Mouse (Mus musculus) Muller cell, postnatal 12 days (primary cell): ENCODE data around the gene P2rx7.
A peak's percentile ranks its signal among the peaks of the same experiment; 100 is the strongest.

Experiments
- DNase-seq: peaks from one replicate; pipeline ENCODE4 v3.0.0-alpha.2; 2015; ENCODE audit errors: inconsistent ontology term

P2rx7 gene

DNA sequence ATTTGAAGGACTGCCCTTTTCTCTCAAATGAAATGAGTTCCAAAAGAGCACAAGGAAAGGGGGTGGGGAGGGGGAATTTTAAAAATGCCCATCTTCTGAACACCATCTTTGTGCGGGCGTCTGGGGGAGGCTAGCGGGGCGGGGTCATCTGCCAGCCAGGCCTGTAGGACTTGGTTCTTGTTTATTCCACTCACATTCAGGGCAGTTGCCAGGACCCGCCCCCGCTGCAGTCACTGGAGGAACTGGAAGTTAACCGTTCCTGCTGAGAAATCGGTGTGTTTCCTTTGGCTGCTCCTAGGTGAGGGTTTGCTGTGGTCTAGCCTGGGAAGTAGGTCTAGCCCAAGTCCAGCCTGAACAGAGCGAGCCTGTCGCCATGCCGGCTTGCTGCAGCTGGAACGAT lies at the start of gene P2rx7:
Gene P2rx7, plus strand, starts transcription at position 211 of the 400 bp plus-strand sequence.
- DNase-seq: peak; percentile 69

DNA sequence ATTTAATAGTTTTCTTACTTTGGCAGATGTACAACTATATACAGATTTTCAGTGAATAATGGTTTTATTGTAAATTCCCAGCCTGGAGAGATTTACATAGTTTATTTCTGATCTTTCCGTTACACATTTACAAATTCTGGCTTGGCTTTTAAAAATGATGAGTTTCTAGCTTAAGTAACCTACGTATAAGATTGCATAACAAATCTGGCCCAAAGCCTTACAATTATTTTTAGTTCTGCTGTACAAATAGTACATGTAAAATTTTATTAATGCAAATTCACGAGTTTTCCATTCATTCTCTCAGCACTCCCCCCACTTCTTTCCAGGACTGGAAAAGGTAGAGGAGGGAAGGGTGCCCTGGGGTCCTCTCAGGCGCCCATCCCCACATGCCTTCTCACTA lies 48.2 kb upstream of the P2rx7 start:
- DNase-seq: no peak

DNA sequence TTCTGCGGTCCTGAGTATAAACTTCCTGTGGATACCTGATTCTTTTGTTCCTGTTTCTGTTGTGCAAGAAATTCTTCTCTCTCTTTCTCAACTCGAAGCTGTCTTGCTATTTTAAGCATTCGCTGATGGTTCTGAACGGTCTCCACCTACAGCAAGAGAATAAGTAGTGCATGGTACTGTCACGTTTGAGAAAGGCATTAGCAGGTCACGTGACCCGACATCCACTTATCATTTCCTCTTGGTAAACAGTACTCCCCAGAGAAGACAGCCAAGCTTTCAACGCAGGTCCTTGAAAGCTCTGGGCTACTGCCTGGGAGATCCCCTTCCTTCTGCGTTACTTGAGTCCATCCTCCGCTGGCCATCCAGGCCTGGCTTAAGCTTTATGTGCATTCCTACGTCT lies 41.5 kb upstream of the P2rx7 start:
- no peak for DNase-seq

DNA sequence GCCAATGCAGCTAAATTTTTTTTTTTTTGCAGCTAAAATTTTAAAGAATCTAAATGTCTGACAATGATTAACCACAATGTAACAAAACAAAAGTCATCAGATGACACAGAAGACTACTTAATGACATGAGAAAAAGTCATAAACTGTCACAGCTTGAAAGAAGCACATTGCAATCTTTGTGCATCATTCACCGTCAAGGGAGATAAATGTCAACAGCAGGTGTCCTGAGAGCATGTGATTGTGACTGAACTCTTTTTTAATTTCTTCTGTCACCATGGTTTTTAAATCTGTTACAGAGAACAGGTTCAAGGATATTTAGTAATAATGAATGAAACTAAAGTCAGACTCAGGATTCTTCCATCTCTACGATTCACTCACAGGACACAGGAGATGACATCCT lies 38.8 kb upstream of the P2rx7 start:
- DNase-seq: no peak

DNA sequence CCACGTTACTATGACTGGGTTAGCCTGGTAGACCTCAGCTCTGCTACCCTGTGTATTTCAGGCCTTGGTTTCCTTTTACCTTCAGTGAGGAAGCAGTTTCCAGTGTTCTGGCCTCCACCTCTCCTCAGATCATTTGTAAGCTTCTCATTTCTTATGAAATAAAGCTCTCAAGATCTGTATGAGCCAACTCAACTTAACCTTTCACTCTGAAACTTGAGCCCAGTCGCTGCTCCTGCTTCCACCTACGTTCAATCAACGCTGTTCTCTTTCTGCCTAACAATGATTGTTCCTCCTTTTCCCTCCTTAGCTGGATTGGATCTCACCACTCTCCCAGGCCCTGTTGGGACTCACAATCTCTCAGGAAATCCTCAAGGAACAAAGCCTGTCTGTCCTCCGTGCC lies 32.1 kb upstream of the P2rx7 start:
- no peak for DNase-seq

DNA sequence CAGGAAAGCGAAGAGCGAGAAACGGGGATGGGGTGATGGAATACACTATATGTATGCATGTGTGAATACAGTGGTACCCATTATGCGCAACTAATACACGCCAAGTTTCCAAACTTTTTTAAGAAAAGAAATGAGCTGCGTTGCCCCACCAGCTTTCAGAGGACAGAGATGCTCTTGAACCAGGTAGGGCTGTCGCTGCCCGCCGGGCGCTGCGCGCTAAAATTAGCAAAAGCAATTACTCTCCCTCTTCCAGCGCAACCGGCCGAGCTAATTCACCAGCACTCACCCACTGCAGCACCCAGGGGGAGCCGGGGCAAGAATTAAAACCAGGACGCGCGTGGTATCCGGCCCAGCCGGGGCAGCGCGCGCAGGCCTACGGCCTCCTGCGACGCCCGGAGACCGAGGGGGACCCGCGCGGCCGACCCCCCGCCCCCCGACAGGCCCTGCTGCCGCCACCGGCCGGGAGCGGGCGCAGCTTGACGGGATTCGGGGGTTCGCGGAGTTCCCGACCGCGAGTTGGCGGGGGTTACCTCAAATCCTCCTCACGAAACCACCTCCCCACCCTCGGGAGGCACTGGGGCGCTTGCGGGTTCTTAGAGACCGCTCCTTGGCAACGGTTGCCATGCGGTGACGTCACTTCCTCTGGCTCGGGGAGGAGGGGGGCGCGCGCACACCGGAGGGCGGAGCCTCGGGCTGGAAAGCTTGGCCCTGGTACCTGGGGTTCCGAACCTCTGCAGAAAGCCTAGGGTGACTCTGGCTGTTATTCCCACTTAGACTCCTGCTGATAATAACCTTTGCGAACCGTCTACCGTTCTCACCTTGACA lies 29.6 kb upstream of the P2rx7 start, which contains the start of gene Ift81:
Gene Ift81, minus strand, starts transcription at position 611 of the 825 bp plus-strand sequence.
- DNase-seq: peak; percentile 93

DNA sequence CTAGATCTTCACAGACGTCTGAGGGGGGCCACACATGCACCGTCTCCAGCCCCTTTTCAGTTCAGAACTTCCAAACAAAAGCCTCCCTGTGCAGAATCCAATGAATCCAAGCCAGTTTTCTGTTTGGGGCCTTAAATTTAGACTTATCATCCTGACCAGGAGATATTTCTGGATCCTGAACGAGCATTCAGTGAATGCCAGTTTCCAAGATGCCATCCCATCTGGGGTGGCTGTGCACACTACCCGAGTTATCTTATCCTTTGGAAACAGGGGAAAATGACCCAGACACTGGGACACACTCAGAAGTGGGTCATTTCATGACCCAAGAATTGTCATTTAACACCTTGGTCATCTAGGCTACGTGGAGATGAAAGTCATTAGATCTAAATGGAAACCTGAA lies 26.0 kb upstream of the P2rx7 start:
- no peak for DNase-seq

DNA sequence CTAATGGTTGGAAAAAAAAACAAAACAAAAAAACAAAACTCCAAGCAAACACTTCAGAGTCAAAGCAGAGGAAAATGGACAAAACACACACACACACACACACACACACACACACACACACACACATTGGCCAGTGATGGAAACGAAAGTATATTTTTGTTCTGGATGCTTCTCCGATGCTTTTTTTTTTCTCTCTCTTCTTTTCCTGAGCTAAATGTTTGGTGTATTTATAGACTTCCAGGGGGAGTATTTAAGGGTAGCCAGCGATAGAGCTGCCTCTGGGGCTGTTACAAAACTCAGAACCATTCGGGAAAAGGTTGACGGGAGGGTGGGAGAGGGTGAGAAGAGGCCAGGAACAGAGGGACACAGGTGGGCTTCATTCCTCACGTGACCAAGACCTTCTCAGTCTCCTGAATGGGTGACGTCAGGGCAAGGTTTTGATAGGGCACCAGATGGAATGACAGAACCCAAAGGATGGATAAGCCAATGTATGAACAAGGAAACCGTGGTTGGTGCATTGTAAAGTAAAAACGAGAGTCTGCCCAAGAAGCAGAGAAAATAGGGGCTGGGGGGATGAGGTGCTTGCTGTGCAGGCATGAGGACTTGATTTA lies 23.9 kb upstream of the P2rx7 start:
- no peak for DNase-seq

DNA sequence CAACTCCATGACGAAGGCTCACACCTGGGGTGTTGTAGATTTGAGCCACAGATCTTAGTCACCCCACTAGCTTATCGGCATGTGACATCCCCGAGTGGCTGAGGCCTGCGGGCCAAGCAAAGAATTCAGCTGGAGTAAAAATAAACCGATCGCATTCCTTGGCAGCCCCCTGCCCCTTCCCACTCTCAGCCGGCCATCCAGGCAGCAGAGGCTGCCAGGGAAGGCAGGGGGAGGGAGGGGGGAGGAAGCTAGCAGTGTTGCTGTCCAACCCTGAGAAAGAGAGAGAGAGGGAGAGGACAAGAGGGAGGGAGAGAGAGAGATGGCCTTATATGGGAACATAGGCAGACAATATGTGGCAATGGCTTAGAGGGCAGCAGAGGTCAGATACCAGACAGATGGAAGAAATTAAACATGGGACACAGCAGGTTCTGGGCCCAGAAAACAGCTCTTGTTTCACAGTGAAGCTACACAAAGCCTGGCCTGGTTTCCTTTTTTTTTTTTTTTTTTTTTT lies 22.3 kb upstream of the P2rx7 start:
- peak; percentile 99 for DNase-seq

DNA sequence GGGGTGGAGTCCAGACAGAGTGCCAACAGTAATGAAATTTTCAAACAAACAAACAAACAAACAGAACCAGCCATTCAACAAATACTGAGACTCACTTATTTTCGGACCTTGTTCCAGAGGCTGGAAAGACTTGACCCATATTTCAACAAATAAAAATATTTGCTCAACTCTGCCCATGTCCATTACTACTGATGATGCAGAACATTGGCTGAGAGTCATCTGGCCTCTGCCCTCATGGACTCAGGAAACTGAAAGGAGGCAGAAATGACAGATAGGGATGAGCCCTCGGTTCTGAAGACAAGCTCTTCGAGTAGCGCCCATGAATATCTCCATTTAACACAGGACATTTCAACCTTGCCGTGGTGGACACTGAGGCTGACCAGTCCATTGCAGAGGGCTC lies 21.2 kb upstream of the P2rx7 start:
- DNase-seq: no peak

DNA sequence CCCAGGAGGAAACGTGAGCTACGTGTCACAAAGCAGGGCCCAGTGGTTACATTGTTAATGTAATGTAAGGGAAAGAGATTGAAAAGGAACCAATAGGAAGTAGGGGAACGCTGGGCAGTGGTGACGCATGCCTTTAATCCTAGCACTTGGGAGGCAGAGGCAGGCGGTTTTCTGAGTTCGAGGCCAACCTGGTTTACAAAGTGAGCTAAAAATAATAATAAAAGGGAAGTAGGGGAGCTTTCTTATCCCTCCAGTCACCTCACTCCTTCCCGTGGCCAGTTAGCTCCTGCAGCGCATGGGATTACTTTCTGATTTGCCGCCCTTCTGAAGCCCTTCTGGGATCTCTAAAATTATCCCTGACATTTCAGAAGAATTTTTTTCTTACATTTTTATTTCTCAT lies 19.9 kb upstream of the P2rx7 start:
- no peak for DNase-seq

DNA sequence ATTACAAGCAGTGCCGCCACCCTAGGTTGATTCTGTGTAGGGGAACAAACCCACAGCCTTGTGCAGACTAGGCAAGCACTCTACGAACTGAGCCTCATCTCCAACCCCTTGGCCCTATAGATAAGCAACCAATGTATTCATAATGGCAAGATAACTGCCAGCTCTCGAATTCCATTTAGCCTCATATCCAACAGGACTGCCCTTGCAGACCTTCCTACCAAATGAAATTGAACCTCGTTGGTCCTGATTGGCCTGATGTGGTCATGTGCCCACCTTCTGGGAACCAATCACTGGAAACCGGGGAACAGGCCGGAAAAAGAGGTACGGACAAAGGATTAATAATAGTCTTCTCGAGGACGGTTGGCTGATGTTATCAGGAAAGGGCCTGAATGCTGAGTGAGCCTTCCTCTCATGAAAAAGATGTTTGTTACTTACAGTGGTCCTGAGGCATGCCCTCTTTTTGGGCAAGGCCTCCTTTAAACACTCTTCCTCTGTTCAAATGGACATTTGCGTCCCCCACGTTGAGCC lies 18.7 kb upstream of the P2rx7 start:
- DNase-seq: no peak

DNA sequence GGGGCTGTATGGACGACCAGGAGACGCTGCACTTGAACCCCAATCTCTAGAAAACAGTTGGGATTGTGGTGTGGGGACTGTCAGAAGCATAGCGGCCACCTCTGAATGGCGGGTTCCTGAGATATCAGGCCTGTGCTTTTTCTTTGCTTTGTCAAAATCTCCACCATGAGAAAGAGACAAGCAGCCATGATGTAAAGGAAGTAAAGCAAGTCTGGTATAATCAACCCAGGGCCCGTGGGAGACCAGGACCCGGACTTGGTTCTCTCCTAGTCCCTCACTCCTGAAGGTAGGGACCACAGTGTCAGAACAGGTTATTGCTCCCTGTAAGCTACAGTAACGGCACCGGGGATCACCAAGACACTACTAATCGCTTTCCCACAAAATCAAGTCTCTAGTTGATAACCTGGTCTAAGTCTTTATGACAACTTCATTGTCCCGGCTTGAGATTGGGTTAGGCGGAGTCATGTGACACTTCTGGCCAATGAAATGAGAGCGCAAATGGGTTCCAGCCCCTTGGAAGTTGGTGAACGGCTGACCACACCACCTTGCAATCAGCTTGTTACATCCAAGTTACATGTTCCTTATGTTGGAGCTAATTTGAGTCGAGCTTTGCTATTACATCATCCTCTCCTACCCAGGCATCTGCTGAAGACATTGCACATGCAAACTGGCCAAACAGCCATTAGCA lies 18.0 kb upstream of the P2rx7 start:
- DNase-seq: no peak

DNA sequence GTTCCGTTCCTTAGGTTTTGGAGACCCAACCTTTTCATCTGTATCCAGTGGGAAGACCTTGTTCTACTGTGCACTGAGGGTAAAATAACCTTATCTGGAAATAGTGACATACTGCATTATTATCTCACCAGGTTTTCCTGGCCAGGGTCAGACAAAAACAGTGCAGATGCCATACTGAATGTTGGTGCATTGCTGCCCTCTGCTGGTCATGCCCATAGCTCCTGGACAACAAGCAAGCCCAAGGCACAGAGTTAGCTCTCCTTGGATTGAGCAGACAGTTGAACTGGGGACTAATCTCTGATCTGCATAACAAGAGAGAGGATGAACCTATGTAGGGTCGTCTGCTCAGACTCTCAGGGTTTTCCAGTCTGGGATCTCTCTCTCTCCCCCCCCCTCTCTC lies 16.5 kb upstream of the P2rx7 start:
- peak; percentile 70 for DNase-seq

DNA sequence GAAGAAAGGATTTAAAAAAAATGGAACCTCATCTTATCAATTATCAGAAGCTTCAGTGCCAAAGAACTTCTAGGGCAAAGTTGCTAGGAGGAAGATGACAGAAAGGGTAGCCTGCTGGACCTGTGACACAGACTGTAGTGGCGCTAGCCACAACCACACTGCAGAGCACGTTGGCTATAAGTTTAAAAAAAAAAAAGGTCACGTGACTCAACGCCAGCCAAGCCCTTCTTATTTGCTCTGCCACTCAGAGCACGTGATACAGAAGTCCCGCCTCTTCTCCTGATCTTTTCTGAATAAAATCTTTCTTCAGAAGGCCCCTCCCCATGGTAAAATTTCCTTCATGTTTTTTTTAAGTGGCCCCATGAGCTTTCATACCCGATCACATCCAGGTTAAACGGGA lies 8.5 kb upstream of the P2rx7 start:
- no peak for DNase-seq

DNA sequence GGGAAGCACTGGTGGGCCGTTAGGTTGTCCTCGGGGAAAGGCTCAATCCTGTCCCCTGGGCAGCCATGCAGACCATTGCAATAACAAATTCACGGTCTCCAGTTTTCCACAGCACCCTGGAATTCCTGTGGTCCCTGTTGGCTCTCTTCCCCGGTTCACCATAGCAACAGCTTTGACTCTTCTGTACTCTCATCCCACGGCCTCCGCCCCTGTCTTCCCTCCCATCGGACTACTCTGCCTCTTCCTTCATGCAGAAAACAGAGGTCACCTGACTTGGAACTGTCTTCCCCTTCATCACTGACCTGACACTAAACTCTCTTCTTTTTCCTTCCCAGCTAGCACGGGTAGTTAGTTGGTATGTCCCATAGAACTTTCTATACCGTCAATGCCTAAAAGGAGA lies 7.4 kb upstream of the P2rx7 start:
- DNase-seq: peak; percentile 95

DNA sequence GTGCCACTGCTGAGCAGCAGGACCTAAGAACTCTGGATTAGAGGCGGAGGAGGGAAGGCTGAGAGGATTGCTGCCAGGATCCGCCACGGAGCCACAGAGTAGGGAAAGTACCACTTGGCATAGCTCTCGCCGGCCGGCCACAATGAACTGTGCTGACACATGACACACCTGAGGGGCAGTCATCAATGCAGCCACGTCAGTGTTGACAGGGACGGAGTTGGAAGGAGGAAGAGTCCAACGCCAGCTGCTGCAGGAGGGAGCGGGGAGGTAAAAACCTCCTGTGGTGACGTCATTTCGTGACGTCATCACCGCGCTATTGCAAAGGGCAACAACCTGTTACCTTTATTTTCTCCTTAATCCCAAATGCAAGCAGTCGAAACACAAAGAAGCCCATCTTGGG lies 6.8 kb upstream of the P2rx7 start:
- peak; percentile 76 for DNase-seq

DNA sequence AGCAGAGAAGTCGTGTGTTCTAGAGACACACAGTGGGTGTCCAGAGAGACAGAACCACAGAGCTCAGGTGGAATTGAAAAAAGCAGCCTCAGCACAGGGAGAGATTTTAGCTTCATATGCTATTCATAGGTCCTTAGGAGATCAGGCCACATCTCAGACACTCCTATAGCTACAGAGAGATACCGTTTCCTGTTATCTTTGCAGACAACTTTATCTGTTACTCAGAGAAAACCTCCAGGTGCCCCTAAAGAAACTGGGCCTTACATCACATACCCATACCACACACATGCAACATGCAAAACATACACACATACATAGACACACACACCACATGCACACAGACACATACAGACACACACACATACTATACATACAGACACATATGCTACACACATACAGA lies 5.4 kb upstream of the P2rx7 start:
- no peak for DNase-seq

DNA sequence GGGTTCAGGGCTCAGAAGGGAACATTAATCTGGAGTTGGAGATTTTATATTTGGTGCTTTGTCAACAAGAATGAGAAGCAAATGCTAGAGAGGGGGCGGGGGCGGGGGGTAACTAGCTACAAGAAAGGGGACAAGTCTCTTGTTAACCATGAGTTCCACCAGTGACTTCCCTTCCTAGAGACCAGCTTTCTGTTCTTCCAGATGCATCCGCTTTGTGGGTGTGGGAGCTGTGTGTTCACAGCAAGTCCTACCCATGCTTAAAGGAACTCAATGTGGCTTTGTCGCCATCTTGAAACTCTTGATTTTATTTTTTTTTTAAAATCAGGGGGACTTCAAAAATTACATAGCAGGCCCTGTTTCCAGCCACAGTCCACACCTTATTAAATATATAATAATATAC lies 4.2 kb upstream of the P2rx7 start:
- no peak for DNase-seq

DNA sequence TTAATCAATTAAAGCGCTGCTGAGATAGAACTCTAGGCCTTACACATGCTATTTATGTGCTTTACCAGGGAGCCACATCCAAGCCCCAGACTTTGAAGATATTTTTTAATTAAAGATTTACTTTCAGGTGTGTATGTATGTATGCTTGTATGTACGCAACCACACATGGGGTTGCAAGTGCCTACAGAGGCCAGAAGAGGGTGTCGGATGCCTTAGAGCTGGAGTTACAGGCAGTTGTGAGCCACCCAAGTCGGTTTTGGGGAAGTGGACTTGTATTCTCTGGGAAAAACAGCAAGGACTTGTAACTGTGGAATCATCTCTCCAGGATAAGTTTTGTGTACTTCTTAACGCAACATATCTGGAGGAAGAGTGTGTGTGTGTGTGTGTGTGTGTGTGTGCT lies 3.7 kb upstream of the P2rx7 start:
- no peak for DNase-seq

DNA sequence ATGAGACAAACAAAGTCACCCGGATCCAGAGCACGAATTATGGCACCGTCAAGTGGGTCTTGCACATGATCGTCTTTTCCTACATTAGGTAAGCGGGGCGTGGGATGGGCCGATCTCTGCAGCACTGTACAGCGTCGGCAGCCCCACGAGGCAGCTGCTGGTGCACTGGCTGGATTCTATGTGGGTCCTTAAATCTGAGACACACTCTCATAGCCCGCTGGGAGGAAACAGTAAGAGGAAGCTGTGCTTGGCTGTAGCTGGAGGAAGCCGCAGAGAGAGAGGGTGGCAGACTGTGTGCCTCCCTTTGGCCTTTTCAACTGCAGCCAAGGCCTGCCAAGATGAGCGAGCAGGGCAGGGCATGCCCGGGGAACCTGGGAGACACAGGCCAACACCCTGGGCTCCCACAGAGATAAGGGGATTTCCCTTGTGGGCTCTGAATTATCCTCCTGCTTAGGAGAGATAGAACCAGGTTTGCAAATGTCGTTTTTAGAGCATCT lies 448 bp downstream of the P2rx7 start:
- DNase-seq: peak; percentile 34

DNA sequence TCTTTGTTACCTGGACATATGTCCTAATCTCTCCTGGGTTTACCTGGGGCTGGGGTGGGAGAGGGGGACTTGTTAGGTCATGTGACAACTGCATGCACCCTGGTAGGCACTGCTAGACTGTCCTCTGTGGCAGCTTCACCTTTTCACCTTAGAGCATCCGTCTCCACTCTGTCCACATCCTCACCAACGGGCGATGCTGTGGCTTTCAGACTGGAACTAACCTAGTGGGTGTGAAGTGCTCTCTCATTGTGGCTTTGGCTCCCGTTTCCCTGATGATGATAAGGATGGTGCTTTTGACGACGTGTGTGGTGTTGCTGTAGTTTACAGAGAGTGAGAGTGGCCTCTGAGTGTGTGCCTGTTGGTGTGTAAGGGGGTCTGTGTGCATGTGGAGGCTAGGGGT lies 1.6 kb downstream of the P2rx7 start:
- no peak for DNase-seq
